Mouse (Mus musculus): ENCODE measurements around the gene Hnrnpa3. TPM values are rescaled to one million over a fixed set of nuclear protein-coding genes. Genes with fewer than 3 reads are reported as not detected.

The Hnrnpa3 gene
- polyA plus RNA-seq, 1 experiment from 2014 or later, result 302 TPM

DNA sequence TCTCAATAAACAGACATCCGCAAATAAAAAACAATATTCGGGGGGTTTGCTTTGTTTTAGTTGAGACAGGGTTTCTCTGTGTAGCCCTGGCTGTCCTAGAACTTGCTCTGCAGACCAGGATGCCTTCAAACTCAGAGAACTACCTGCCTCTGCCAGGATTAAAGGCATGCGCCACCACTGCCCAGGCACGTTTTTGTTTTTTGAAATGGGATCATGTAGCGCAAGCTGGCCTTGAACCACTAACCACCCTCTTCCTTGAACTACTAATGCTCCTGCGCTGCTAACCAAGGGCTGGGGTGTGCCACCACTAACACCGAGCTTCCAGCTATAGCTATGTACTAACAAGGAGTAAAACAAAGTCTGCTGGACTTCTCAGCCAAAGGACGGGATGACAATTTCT lies 20.9 kb downstream of the Hnrnpa3 start:
- no peak overlapping the region for H3K4me3 ChIP-seq (ENCODE audit: low read depth, low read length)
- ATAC-seq (ENCODE audit: insufficient read depth), result no peak
- no peaks in the 10 kb centered on the region for H3K9me3 ChIP-seq (ENCODE audit: low read depth, low read length)
- H3K36me3 ChIP-seq (ENCODE audit: insufficient read depth), result peaks cover 38% of the 10 kb centered on the region
- H3K27me3 ChIP-seq (ENCODE audit: insufficient read depth, low read length), result no peaks in the 10 kb centered on the region
- H3K4me2 ChIP-seq, result no peak overlapping the region
- DNase-seq, result no peak
- H3K4me1 ChIP-seq (ENCODE audit: insufficient read depth), result peaks cover 8% of the 10 kb centered on the region; the same call in 1 of the 2 replicates
- 87% methylated on average over 8 of the region's 8 CpGs for WGBS
- no peak overlapping the region for H3K27ac ChIP-seq (ENCODE audit: low read depth)
- no peak overlapping the region for H3K9ac ChIP-seq
- no peak for TF ChIP-seq CTCF (IDR thresholded peaks at IDR 0.05; ENCODE audit: low read depth)

DNA sequence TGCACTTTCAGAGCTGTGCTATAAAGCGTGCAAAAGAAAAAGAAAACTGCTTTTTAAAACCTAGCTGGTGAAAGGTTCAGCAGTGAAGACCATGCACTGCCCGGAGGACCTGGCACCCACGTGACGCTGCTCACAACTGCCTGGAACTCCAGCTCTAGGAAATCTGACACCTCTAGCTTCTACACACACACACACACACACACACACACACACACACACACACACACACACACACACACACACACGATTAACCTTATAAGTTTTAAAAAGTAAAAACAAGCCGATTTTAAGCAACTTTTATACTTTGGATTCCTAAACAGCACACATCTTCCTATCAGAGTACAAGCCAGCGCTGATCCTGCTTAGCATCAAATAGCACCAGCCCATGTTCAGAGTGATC lies 22.4 kb downstream of the Hnrnpa3 start:
- Histone ChIP-seq H3K9me3 (ENCODE audit: low read depth, low read length) (no peaks in the 10 kb centered on the region), H3K4me2 (no peak overlapping the region), H3K27me3 (ENCODE audit: insufficient read depth, low read length) (no peaks in the 10 kb centered on the region), H3K9ac (no peak overlapping the region), H3K4me3 (ENCODE audit: low read depth, low read length) (no peak overlapping the region), H3K4me1 (ENCODE audit: insufficient read depth) (peaks cover 8% of the 10 kb centered on the region; the same call in 1 of the 2 replicates), H3K36me3 (ENCODE audit: insufficient read depth) (peaks cover 27% of the 10 kb centered on the region), H3K27ac (ENCODE audit: low read depth) (peak overlapping the region; percentile 25; the same call in 1 of the 2 replicates)
- no peak for TF ChIP-seq CTCF (IDR thresholded peaks at IDR 0.05; ENCODE audit: low read depth)
- 37% methylated on average over 7 of the region's 7 CpGs for WGBS
- ATAC-seq (ENCODE audit: insufficient read depth) (no peak), DNase-seq (no peak)

DNA sequence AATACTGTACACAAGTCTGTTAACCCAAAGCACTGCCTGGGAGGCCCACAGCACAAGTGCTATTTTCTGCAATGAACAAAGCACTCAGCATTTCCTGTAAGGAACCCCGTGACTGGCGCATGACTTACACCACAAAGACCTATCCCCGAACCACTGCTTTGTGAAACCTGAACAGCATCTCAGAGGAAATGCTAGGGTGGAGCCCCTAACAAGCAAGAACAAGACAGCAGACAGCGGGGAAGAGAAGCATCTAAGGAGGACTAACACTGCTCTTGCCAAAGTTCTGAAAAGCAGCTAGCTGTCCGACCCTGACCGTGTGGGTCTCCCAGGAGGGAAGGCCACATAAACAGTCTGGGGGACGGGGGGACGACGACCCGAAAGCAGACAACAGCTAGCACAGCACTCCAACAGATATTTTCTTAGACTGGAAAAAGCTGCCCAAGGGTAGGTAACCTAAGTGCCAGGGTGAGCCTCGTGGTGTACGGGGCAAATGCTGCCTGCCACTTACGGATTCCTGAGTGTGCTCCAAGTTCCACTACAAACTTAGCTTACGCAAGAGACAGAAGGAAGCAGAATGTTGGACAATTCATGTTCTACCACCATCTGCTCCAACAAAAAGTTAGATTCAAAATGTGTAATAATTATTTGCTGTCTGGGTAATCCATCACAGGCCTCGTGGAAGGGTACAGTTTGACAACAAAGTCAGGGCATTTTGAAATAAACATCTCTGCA lies 24.1 kb downstream of the Hnrnpa3 start:
- Histone ChIP-seq H3K4me1 (ENCODE audit: insufficient read depth) (peaks cover 8% of the 10 kb centered on the region; the same call in 1 of the 2 replicates), H3K36me3 (ENCODE audit: insufficient read depth) (peaks cover 13% of the 10 kb centered on the region; the same call in 1 of the 2 replicates), H3K27me3 (ENCODE audit: insufficient read depth, low read length) (no peaks in the 10 kb centered on the region), H3K9ac (peak overlapping the region; percentile 29), H3K9me3 (ENCODE audit: low read depth, low read length) (no peaks in the 10 kb centered on the region), H3K4me3 (ENCODE audit: low read depth, low read length) (no peak overlapping the region), H3K27ac (ENCODE audit: low read depth) (peak overlapping the region; percentile 82), H3K4me2 (peak overlapping the region; percentile 33; the same call in 1 of the 2 replicates)
- DNase-seq (peak; percentile 67), ATAC-seq (ENCODE audit: insufficient read depth) (peak; percentile 29; the same call in 1 of the 2 replicates)
- no peak for TF ChIP-seq CTCF (IDR thresholded peaks at IDR 0.05; ENCODE audit: low read depth)
- 44% methylated on average over 15 of the region's 15 CpGs for WGBS

DNA sequence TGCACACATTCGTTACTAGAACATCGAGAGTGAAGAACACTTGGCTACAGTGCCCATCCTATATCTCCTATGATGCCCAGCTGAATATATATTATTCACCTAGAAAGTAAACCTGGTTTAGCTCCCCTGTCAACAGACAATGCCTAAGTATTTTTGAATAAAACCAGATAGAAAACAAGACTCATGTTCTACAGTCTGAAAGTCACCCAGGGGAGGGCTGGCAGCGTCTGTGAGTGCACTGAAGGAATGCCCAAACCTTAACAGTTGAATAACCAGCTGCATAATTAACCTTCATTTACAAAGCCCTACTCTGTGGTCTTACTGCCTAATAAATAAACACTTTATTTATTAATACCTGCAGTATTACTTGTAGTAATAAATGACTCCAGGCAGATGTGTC lies 25.5 kb downstream of the Hnrnpa3 start:
- no peak for TF ChIP-seq CTCF (IDR thresholded peaks at IDR 0.05; ENCODE audit: low read depth)
- H3K4me1 ChIP-seq (ENCODE audit: insufficient read depth), result peaks cover 8% of the 10 kb centered on the region; the same call in 1 of the 2 replicates
- no peak overlapping the region for H3K4me2 ChIP-seq
- no peak overlapping the region for H3K9ac ChIP-seq
- no peak overlapping the region for H3K4me3 ChIP-seq (ENCODE audit: low read depth, low read length)
- H3K27me3 ChIP-seq (ENCODE audit: insufficient read depth, low read length), result no peaks in the 10 kb centered on the region
- WGBS, result 85% methylated on average over 3 of the region's 3 CpGs
- DNase-seq (no peak), ATAC-seq (ENCODE audit: insufficient read depth) (no peak)
- H3K9me3 ChIP-seq (ENCODE audit: low read depth, low read length), result no peaks in the 10 kb centered on the region
- no peak overlapping the region for H3K27ac ChIP-seq (ENCODE audit: low read depth)
- H3K36me3 ChIP-seq (ENCODE audit: insufficient read depth), result no peaks in the 10 kb centered on the region

DNA sequence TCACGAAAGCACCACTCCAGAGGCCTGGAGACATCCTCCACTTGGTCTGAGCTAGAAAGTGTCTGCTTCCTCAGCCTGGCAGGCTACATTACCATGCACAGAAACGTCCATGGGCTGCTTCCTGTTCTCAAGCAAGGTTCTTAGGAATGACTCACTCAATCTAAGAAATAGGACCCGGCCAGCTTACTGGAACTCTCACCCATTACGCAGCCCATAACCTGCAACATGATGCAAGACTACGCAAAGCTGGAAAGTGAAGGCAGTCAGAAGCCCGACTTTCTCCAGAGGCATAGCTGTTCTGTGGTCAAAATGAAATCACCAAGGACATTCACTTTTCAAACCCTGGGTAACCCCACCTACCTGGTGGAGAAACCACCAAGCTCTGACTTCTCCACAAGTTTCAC lies 26.4 kb downstream of the Hnrnpa3 start:
- Histone ChIP-seq H3K9me3 (ENCODE audit: low read depth, low read length) (no peaks in the 10 kb centered on the region), H3K9ac (no peak overlapping the region; the same call in 1 of the 2 replicates), H3K4me3 (ENCODE audit: low read depth, low read length) (no peak overlapping the region), H3K4me2 (no peak overlapping the region), H3K27me3 (ENCODE audit: insufficient read depth, low read length) (no peaks in the 10 kb centered on the region), H3K36me3 (ENCODE audit: insufficient read depth) (no peaks in the 10 kb centered on the region), H3K4me1 (ENCODE audit: insufficient read depth) (peaks cover 8% of the 10 kb centered on the region; the same call in 1 of the 2 replicates), H3K27ac (ENCODE audit: low read depth) (no peak overlapping the region)
- no peak for TF ChIP-seq CTCF (IDR thresholded peaks at IDR 0.05; ENCODE audit: low read depth)
- WGBS, result 66% methylated on average over 6 of the region's 6 CpGs
- ATAC-seq (ENCODE audit: insufficient read depth) (no peak), DNase-seq (peak; percentile 30)

DNA sequence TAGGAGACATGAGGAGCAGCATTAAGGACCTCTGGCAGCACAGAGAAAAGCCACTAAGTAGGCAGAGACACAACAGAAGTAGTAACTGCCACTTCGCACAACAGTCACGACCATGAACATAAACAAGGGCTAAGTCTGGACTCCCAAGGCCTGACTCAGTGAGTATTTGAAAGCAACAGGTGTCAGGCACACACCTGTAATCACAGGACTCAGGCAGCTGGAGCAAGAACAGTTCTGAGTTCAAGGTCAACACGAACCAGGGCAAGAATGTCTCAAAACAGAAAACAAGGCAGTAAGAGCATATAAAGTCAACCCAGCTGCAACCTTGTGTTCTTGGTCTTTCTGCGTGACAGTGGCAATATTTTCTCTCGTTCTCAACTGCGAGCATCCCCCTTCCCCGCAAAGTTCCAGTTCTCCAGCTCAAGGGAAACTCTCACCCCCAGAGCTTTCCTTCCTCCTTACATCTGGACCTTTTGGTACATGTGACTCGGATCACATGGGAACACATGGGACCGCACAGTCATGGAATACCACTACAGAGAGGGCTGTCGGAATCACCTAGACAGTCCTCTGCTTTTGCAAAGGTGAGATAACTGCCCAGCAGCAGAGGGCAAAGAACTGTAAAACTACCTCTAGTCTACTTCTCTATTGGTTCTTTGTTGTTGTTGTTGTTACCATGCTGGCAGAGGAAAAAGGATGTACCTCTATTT lies 28.1 kb downstream of the Hnrnpa3 start:
- no peak for TF ChIP-seq CTCF (IDR thresholded peaks at IDR 0.05; ENCODE audit: low read depth)

DNA sequence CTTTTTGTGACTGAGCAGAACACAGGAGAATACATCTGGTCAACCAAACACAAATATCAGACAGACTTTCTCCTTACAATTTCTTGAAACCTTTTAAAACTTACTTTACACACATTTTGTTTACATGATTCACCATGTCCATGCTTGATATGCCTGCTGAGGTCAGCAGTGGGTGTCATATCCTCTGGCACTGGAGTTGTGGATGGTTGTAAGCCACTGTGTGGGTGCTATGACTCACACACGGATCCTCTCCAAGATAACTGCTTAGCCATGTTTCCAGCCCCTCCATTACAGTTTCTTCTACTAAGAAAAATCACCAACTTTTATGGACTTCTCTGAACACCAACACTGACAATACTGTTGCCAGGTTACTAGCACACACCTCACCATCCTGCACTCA lies 29.8 kb downstream of the Hnrnpa3 start:
- Histone ChIP-seq H3K4me2 (no peak overlapping the region), H3K4me1 (ENCODE audit: insufficient read depth) (no peaks in the 10 kb centered on the region), H3K27ac (ENCODE audit: low read depth) (no peak overlapping the region; the same call in 1 of the 2 replicates), H3K36me3 (ENCODE audit: insufficient read depth) (no peaks in the 10 kb centered on the region; the same call in 1 of the 2 replicates), H3K9ac (no peak overlapping the region), H3K27me3 (ENCODE audit: insufficient read depth, low read length) (no peaks in the 10 kb centered on the region), H3K4me3 (ENCODE audit: low read depth, low read length) (no peak overlapping the region), H3K9me3 (ENCODE audit: low read depth, low read length) (no peaks in the 10 kb centered on the region)
- no peak for TF ChIP-seq CTCF (IDR thresholded peaks at IDR 0.05; ENCODE audit: low read depth)
- no peak for ATAC-seq (ENCODE audit: insufficient read depth)
- DNase-seq, result no peak
- WGBS, result 82% methylated on average over 1 of the region's 1 CpGs

More for the DNA sequence above, 28.1 kb downstream of the Hnrnpa3 start:
- no peaks in the 10 kb centered on the region; the same call in 1 of the 2 replicates for H3K36me3 ChIP-seq (ENCODE audit: insufficient read depth)
- H3K9ac ChIP-seq, result no peak overlapping the region
- H3K4me1 ChIP-seq (ENCODE audit: insufficient read depth), result peaks cover 8% of the 10 kb centered on the region; the same call in 1 of the 2 replicates
- DNase-seq, result no peak
- H3K9me3 ChIP-seq (ENCODE audit: low read depth, low read length), result no peaks in the 10 kb centered on the region
- H3K4me2 ChIP-seq, result no peak overlapping the region
- no peak for ATAC-seq (ENCODE audit: insufficient read depth)
- H3K4me3 ChIP-seq (ENCODE audit: low read depth, low read length), result no peak overlapping the region
- 77% methylated on average over 10 of the region's 10 CpGs for WGBS
- no peaks in the 10 kb centered on the region for H3K27me3 ChIP-seq (ENCODE audit: insufficient read depth, low read length)
- H3K27ac ChIP-seq (ENCODE audit: low read depth), result no peak overlapping the region

Data from lung, embryonic 14.5 days (tissue).